9 mouse cellular contexts compared by ENCODE assay signal in the genomic region with DNA sequence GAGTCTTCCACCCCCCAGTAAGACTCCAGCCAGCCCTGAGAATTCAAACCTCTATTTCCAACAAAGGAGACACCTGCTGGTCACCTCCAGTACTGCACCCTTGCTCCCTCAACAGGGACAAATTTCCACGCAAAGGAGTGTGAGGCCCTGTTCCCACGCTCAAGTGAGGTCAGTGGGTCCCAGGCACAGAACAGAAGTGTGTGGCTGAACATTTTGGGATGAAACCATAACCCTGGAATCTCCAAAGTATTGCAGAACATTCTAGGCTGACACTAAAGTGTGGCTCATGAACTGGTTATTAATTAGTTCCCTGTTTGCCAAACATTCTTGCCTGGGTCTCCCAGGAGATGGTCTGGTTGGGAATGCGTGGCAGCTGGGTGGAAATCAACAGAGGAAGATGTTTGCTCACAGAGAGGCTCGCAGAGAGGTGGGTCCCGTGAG. TPM values are rescaled to one million over a fixed set of nuclear protein-coding genes. Genes with fewer than 3 reads are reported as not detected.
A peak's percentile ranks its signal among the peaks of the same experiment; 100 is the strongest.
DNase-seq lines count a peak whose midpoint lies in the region; ATAC-seq and TF ChIP-seq lines count a peak whose summit lies in the region.
"Had no signal": no experiment of that assay in that cellular context is flagged by ENCODE, and none has a peak within 500 bp of the region (broad histone marks: within the 10 kb centered on the region; RNA-seq: fewer than 3 reads in every experiment).

No protein-coding gene starts in this region.

- in situ Hi-C loops in CH12.LX (cut with MboI; ENCODE audit: low pct_ligation_motif_present, low pct_unique_long_range_greater_than_20kb, low sequenced_read_pairs), result no loop called here

- ATAC-seq in lung, postnatal 0 days, result peak; percentile 39

- no peak for TF ChIP-seq POLR2A in CH12.LX (IDR thresholded peaks at IDR 0.05; ENCODE audit: low read depth, low read length)
- no peak for TF ChIP-seq POLR2A in small intestine, adult 2 months (IDR thresholded peaks at IDR 0.05; ENCODE audit: low read depth, low read length)

- no peaks in the 10 kb centered on the region for H3K79me2 ChIP-seq in CH12.LX (replicated peaks; ENCODE audit: control insufficient read depth, extremely low read depth, insufficient read depth, poor library complexity, severe bottlenecking)

- peak; percentile 45 for DNase-seq in CH12.LX (ENCODE audit: extremely low read depth)
- DNase-seq in Muller cell, postnatal 12 days (ENCODE audit: inconsistent ontology term), result peak; percentile 51
- peak; percentile 88 to 95 for DNase-seq in cerebellum, postnatal 10 days
- peak; percentile 63 to 78 for DNase-seq in heart, adult 9 months (ENCODE audit: low spot score in 2 of 2)
- DNase-seq in kidney, postnatal 36 days, result peak; percentile 81 to 91
- DNase-seq in lung, postnatal 0 days (ENCODE audit: low spot score), result peak; percentile 78
- DNase-seq in yolk sac, embryonic 10.5 days (ENCODE audit: low spot score), result no peak

- H3K9ac ChIP-seq in CH12.LX (ENCODE audit: insufficient read depth, low read depth), result no peak overlapping the region
- no peak overlapping the region for H3K9ac ChIP-seq in lung, postnatal 0 days (replicated peaks; ENCODE audit: low read depth)
- H3K9ac ChIP-seq: liver, embryonic 15.5 days had no signal

- H3K4me1 ChIP-seq in CH12.LX (ENCODE audit: control insufficient read depth in 1 of 2, insufficient read depth in 2 of 2), result peaks cover 0 to 3% of the 10 kb centered on the region in 2 experiments; a peak in 1 of 4 replicates
- no peaks in the 10 kb centered on the region; the same call in 1 of the 2 replicates for H3K4me1 ChIP-seq in lung, postnatal 0 days (ENCODE audit: insufficient read depth, low read depth, low read length)
- H3K4me1 ChIP-seq in small intestine, adult 2 months (ENCODE audit: control insufficient read depth, insufficient read depth, insufficient read length, low read length), result peaks cover 13% of the 10 kb centered on the region

- WGBS in lung, postnatal 0 days, result 8% methylated on average over 5 of the region's 5 CpGs
- 22% methylated on average over 5 of the region's 5 CpGs for WGBS in small intestine, adult 2 months

- no peaks in the 10 kb centered on the region for H3K9me3 ChIP-seq in CH12.LX (replicated peaks; ENCODE audit: low read length)
- no peaks in the 10 kb centered on the region for H3K9me3 ChIP-seq in lung, postnatal 0 days (ENCODE audit: low read length)
- H3K9me3 ChIP-seq: liver, embryonic 15.5 days had no signal

- no peak overlapping the region for H3K4me2 ChIP-seq in CH12.LX (ENCODE audit: insufficient read depth, low read depth, poor library complexity, severe bottlenecking)
- no peak overlapping the region for H3K4me2 ChIP-seq in lung, postnatal 0 days (replicated peaks; ENCODE audit: low read depth, low read length)
- H3K4me2 ChIP-seq: liver, embryonic 15.5 days had no signal

- peaks cover 66% of the 10 kb centered on the region for H3K27me3 ChIP-seq in CH12.LX (replicated peaks)
- H3K27me3 ChIP-seq in lung, postnatal 0 days (replicated peaks; ENCODE audit: insufficient read depth, low read length), result no peaks in the 10 kb centered on the region
- H3K27me3 ChIP-seq in small intestine, adult 2 months (ENCODE audit: control insufficient read depth, insufficient read depth, low read length), result no peaks in the 10 kb centered on the region
- H3K27me3 ChIP-seq: liver, embryonic 15.5 days had no signal

- no peak overlapping the region for H3K4me3 ChIP-seq in CH12.LX (replicated peaks in 1 of 3; ENCODE audit: low read depth in 2 of 3, low read length in 2 of 3, poor library complexity in 1 of 3)
- H3K4me3 ChIP-seq in lung, postnatal 0 days (ENCODE audit: low read depth, low read length), result no peak overlapping the region
- no peak overlapping the region for H3K4me3 ChIP-seq in small intestine, adult 2 months (ENCODE audit: low read depth, low read length)
- H3K4me3 ChIP-seq: liver, embryonic 15.5 days had no signal

- no peak for TF ChIP-seq EP300 in CH12.LX (IDR thresholded peaks at IDR 0.05; ENCODE audit: low read length)
- no peak for TF ChIP-seq EP300 in lung, postnatal 0 days (IDR thresholded peaks at IDR 0.05)

- TF ChIP-seq RAD21 in CH12.LX (IDR thresholded peaks at IDR 0.05; ENCODE audit: low read depth, low read length), result peak; percentile 39

- H3K27ac ChIP-seq in CH12.LX (ENCODE audit: insufficient read depth, low read depth), result no peak overlapping the region
- peak overlapping the region; percentile 57; the same call in 1 of the 2 replicates for H3K27ac ChIP-seq in lung, postnatal 0 days (ENCODE audit: low read length)
- H3K27ac ChIP-seq in small intestine, adult 2 months (ENCODE audit: insufficient read depth, low read depth, low read length), result peak overlapping the region; percentile 1; the same call in 1 of the 2 replicates
- H3K27ac ChIP-seq: liver, embryonic 15.5 days had no signal

- no peaks in the 10 kb centered on the region for H3K36me3 ChIP-seq in CH12.LX (replicated peaks in 1 of 2; ENCODE audit: control insufficient read depth in 1 of 2, insufficient read depth in 1 of 2, low read length in 1 of 2)
- no peaks in the 10 kb centered on the region for H3K36me3 ChIP-seq in lung, postnatal 0 days (ENCODE audit: insufficient read depth, low read length)
- H3K36me3 ChIP-seq in small intestine, adult 2 months (ENCODE audit: control insufficient read depth, insufficient read depth, low read length), result no peaks in the 10 kb centered on the region
- H3K36me3 ChIP-seq: liver, embryonic 15.5 days had no signal

- dilution Hi-C loops in CH12.LX (cut with MboI; ENCODE audit: extremely low pct_ligation_motif_present, extremely low pct_unique_long_range_greater_than_20kb, low sequenced_read_pairs), result no loop called here

- peak; percentile 76 to 88 for TF ChIP-seq CTCF in CH12.LX (conservative IDR thresholded peaks at IDR 0.05 in 1 of 2, IDR thresholded peaks at IDR 0.05 in 1 of 2; ENCODE audit: low read depth in 2 of 2, low read length in 2 of 2)
- TF ChIP-seq CTCF in lung, postnatal 0 days (IDR thresholded peaks at IDR 0.05), result peak; percentile 92
- TF ChIP-seq CTCF in small intestine, adult 2 months (IDR thresholded peaks at IDR 0.05; ENCODE audit: extremely low read depth, insufficient read length, insufficient replicate concordance, low read depth, low read length), result peak; percentile 78; the same call in 1 of the 2 replicates

TF ChIP-seq in CH12.LX, 34 proteins besides CTCF, POLR2A, EP300 and RAD21:
- no peak for TF ChIP-seq MYC (IDR thresholded peaks at IDR 0.05; ENCODE audit: low read depth, low read length)
- peak; percentile 79 for TF ChIP-seq SMC3 (IDR thresholded peaks at IDR 0.05; ENCODE audit: low read depth, low read length)
- TF ChIP-seq MXI1 (IDR thresholded peaks at IDR 0.05; ENCODE audit: low read depth, low read length), result no peak

RNA-seq across cellular contexts. Expression of a gene that starts 6.6 kb away (rescaled TPM):
- total RNA-seq in CH12.LX (2012; rRNA removed), result 0.17 TPM in 1 of 2 replicates, not detected in the other
- not detected in 2 replicates for total RNA-seq in CH12.LX (2014; rRNA removed)
- polyA plus RNA-seq in CH12.LX (2012; ENCODE audit: insufficient read length, low read depth), result not detected in 2 replicates
- 1.00 and 1.1 TPM in 2 replicates for polyA plus RNA-seq in lung, postnatal 0 days (2015; fragmentation: Nextera tagmentation; extraction: Ambion mirVana)
- polyA plus RNA-seq in small intestine, adult 2 months (2012; rRNA removed), result 2.5 and 5.3 TPM in 2 replicates
